Mouse (Mus musculus): ENCODE data around the gene Iqgap3.

Iqgap3 gene

GRCm38 (mm10) chr3:88138336-88139242 is 56.8 kb downstream of the Iqgap3 start:
- DNase-seq (ENCODE audit: low spot score in 2 of 2): peak; percentile 97 to 98

- DNase-seq (ENCODE audit: low spot score in 2 of 2): peak; percentile 38 to 39
Measured at GRCm38 (mm10) chr3:88139243-88140177, 57.7 kb downstream of the Iqgap3 start.

- peak; percentile 80 to 84 for DNase-seq (ENCODE audit: low spot score in 2 of 2)
Measured at GRCm38 (mm10) chr3:88140178-88140902, 58.6 kb downstream of the Iqgap3 start.

- no peak for DNase-seq (ENCODE audit: low spot score in 2 of 2)
Measured at GRCm38 (mm10) chr3:88140903-88141430, 59.2 kb downstream of the Iqgap3 start.

- peak; percentile 66 to 75 for DNase-seq (ENCODE audit: low spot score in 2 of 2)
Measured at GRCm38 (mm10) chr3:88141439-88141786, 59.6 kb downstream of the Iqgap3 start.

- DNase-seq (ENCODE audit: low spot score in 2 of 2): peak; percentile 95 to 96
Measured at GRCm38 (mm10) chr3:88141787-88142523, 60.2 kb downstream of the Iqgap3 start, which contains the start of gene Mef2d. Gene Mef2d (plus strand): TSS chr3:88142372.

GRCm38 (mm10) chr3:88142546-88142915 is 60.8 kb downstream of the Iqgap3 start:
- DNase-seq (ENCODE audit: low spot score in 2 of 2): no peak

GRCm38 (mm10) chr3:88142916-88143771 is 61.4 kb downstream of the Iqgap3 start:
- peak; percentile 85 to 88 for DNase-seq (ENCODE audit: low spot score in 2 of 2)

- peak in 1 of 2 experiments; percentile 68 for DNase-seq (ENCODE audit: low spot score in 2 of 2)
Measured at GRCm38 (mm10) chr3:88143961-88144486, 62.3 kb downstream of the Iqgap3 start.

- peak in 1 of 2 experiments; percentile 28 for DNase-seq (ENCODE audit: low spot score in 2 of 2)
Measured at GRCm38 (mm10) chr3:88144648-88145410, 63.1 kb downstream of the Iqgap3 start.

- DNase-seq (ENCODE audit: low spot score in 2 of 2): peak in 1 of 2 experiments; percentile 37
Measured at GRCm38 (mm10) chr3:88145411-88145782, 63.6 kb downstream of the Iqgap3 start.

- peak; percentile 55 to 61 for DNase-seq (ENCODE audit: low spot score in 2 of 2)
Measured at GRCm38 (mm10) chr3:88145952-88146351, 64.2 kb downstream of the Iqgap3 start.

GRCm38 (mm10) chr3:88146376-88147112 is 64.8 kb downstream of the Iqgap3 start:
- no peak for DNase-seq (ENCODE audit: low spot score in 2 of 2)

GRCm38 (mm10) chr3:88147444-88147843 is 65.7 kb downstream of the Iqgap3 start:
- no peak for DNase-seq (ENCODE audit: low spot score in 2 of 2)

- no peak for DNase-seq (ENCODE audit: low spot score in 2 of 2)
Measured at GRCm38 (mm10) chr3:88147866-88148265, 66.1 kb downstream of the Iqgap3 start.

- DNase-seq (ENCODE audit: low spot score in 2 of 2): peak in 1 of 2 experiments; percentile 41
Measured at GRCm38 (mm10) chr3:88148354-88148753, 66.6 kb downstream of the Iqgap3 start.

- DNase-seq (ENCODE audit: low spot score in 2 of 2): peak; percentile 68 to 79
Measured at GRCm38 (mm10) chr3:88148776-88149509, 67.2 kb downstream of the Iqgap3 start.
